Mouse (Mus musculus) lung, embryonic 15.5 days (tissue): ENCODE results near the gene Reck. TPM values are rescaled to one million over a fixed set of nuclear protein-coding genes. Genes with fewer than 3 reads are reported as not detected.
A peak's percentile ranks its signal among the peaks of the same experiment; 100 is the strongest.

Source experiments
- ATAC-seq: fragments of 200-750 bp; cut with Nextera tagmentation; 2 replicates; pipeline ENCODE4 v1.8.0; 2017; ENCODE audit warnings: moderate number of reproducible peaks, borderline replicate concordance; ENCODE audit not compliant: low FRiP score, low TSS enrichment; ENCODE audit errors: extremely low read depth
- H3K27ac ChIP-seq: fragments of 300-500 bp; sonication (generic); 2 replicates; pipeline ENCODE4 v1.5.1; 2015; ENCODE audit warnings: moderate library complexity, mild to moderate bottlenecking, inconsistent platforms
- H3K27me3 ChIP-seq: fragments of 300-500 bp; sonication (generic); 2 replicates; pipeline ENCODE4 v1.6.1; 2015; ENCODE audit warnings: inconsistent platforms
- H3K36me3 ChIP-seq: fragments of 300-500 bp; sonication (generic); 2 replicates; pipeline ENCODE4 v1.6.1; 2015; ENCODE audit warnings: inconsistent platforms
- H3K4me1 ChIP-seq: fragments of 300-500 bp; sonication (generic); 2 replicates; pipeline ENCODE4 v1.6.1; 2015; ENCODE audit warnings: inconsistent platforms
- H3K4me2 ChIP-seq: fragments of 300-500 bp; sonication (generic); 2 replicates; pipeline ENCODE4 v1.6.1; 2015; ENCODE audit warnings: inconsistent platforms, mild to moderate bottlenecking, moderate library complexity
- H3K4me3 ChIP-seq: fragments of 300-500 bp; sonication (generic); 2 replicates; pipeline ENCODE4 v1.5.1; 2015; ENCODE audit warnings: mild to moderate bottlenecking, inconsistent platforms
- H3K9ac ChIP-seq: fragments of 300-500 bp; sonication (generic); 2 replicates; pipeline ENCODE4 v1.6.1; 2015; ENCODE audit warnings: inconsistent platforms
- H3K9me3 ChIP-seq: fragments of 300-500 bp; sonication (generic); 2 replicates; pipeline ENCODE4 v1.6.1; 2016; ENCODE audit warnings: inconsistent platforms
- WGBS: fragments of 180-500 bp; shearing (Covaris S2); methylation state at CpG from one replicate; pipeline ENCODE4 v1.1.7; 2015; 5-methylcytosine and 5-hydroxymethylcytosine counted together
- polyA plus RNA-seq: library from polyadenylated mRNA; unstranded; fragments of >200 nt; fragmentation: Nextera tagmentation; extraction: Ambion mirVana; gene quantifications from 2 replicates; pipeline ENCODE4 v1.2.1, GENCODE M21; 2015

Gene Reck
- 23.0 and 23.2 TPM in 2 replicates for polyA plus RNA-seq

- ATAC-seq: peak; percentile 93
- no peaks in the 10 kb centered on the region for H3K36me3 ChIP-seq
- H3K27me3 ChIP-seq: no peaks in the 10 kb centered on the region
- H3K4me2 ChIP-seq: peak within 1 kb of the TSS; percentile 91
- H3K9ac ChIP-seq: peak within 1 kb of the TSS; percentile 75
- H3K9me3 ChIP-seq: no peaks in the 10 kb centered on the region
- H3K27ac ChIP-seq: peak within 1 kb of the TSS; percentile 48; the same call in 1 of the 2 replicates
- peak within 1 kb of the TSS; percentile 92 for H3K4me3 ChIP-seq
- under 1% methylated on average over 64 of the region's 73 CpGs for WGBS
- peaks cover 27% of the 10 kb centered on the region for H3K4me1 ChIP-seq
Observed at GRCm38 (mm10) chr4:43875160-43875918, at the start of gene Reck. Reck (plus strand) TSS chr4:43875530.

- 87% methylated on average over 4 of the region's 4 CpGs for WGBS
- ATAC-seq: no peak
- H3K9me3 ChIP-seq: no peaks in the 10 kb centered on the region
Observed at GRCm38 (mm10) chr4:43828806-43829205, 46.5 kb upstream of the Reck start.

GRCm38 (mm10) chr4:43832031-43832430 is 43.3 kb upstream of the Reck start:
- Histone ChIP-seq H3K27ac (no peak overlapping the region), H3K4me1 (no peaks in the 10 kb centered on the region), H3K9ac (no peak overlapping the region), H3K36me3 (no peaks in the 10 kb centered on the region), H3K27me3 (no peaks in the 10 kb centered on the region), H3K4me2 (no peak overlapping the region), H3K9me3 (no peaks in the 10 kb centered on the region), H3K4me3 (no peak overlapping the region)
- ATAC-seq: no peak
- WGBS: 56% methylated on average over 5 of the region's 5 CpGs

More at GRCm38 (mm10) chr4:43828806-43829205, 46.5 kb upstream of the Reck start:
- H3K27ac ChIP-seq: no peak overlapping the region
- no peaks in the 10 kb centered on the region for H3K27me3 ChIP-seq
- no peak overlapping the region for H3K4me3 ChIP-seq
- H3K9ac ChIP-seq: no peak overlapping the region
- H3K36me3 ChIP-seq: no peaks in the 10 kb centered on the region
- no peak overlapping the region for H3K4me2 ChIP-seq
- no peaks in the 10 kb centered on the region for H3K4me1 ChIP-seq

- no peak overlapping the region for H3K4me3 ChIP-seq
- H3K9me3 ChIP-seq: no peaks in the 10 kb centered on the region
- H3K27ac ChIP-seq: no peak overlapping the region
- no peaks in the 10 kb centered on the region for H3K36me3 ChIP-seq
- no peaks in the 10 kb centered on the region for H3K4me1 ChIP-seq
- H3K27me3 ChIP-seq: no peaks in the 10 kb centered on the region
- no peak overlapping the region for H3K4me2 ChIP-seq
- WGBS: 68% methylated on average over 5 of the region's 5 CpGs
- no peak overlapping the region for H3K9ac ChIP-seq
- ATAC-seq: no peak
Observed at GRCm38 (mm10) chr4:43833752-43834151, 41.6 kb upstream of the Reck start.

- WGBS: 43% methylated on average over 4 of the region's 4 CpGs
- Histone ChIP-seq H3K4me2 (no peak overlapping the region), H3K4me3 (no peak overlapping the region), H3K9me3 (no peaks in the 10 kb centered on the region), H3K27ac (no peak overlapping the region), H3K4me1 (no peaks in the 10 kb centered on the region), H3K36me3 (no peaks in the 10 kb centered on the region), H3K9ac (no peak overlapping the region), H3K27me3 (no peaks in the 10 kb centered on the region)
- no peak for ATAC-seq
Observed at GRCm38 (mm10) chr4:43834749-43835148, 40.6 kb upstream of the Reck start.

GRCm38 (mm10) chr4:43838326-43838725 is 37.0 kb upstream of the Reck start:
- no peak overlapping the region for H3K9ac ChIP-seq
- no peaks in the 10 kb centered on the region for H3K27me3 ChIP-seq
- no peak overlapping the region for H3K4me3 ChIP-seq
- H3K36me3 ChIP-seq: no peaks in the 10 kb centered on the region
- no peaks in the 10 kb centered on the region for H3K4me1 ChIP-seq
- ATAC-seq: no peak
- H3K9me3 ChIP-seq: no peaks in the 10 kb centered on the region
- WGBS: 54% methylated on average over 3 of the region's 3 CpGs
- no peak overlapping the region for H3K4me2 ChIP-seq
- H3K27ac ChIP-seq: no peak overlapping the region

GRCm38 (mm10) chr4:43840101-43840500 is 35.2 kb upstream of the Reck start, which contains the start of gene Olfr157:
Olfr157 (minus strand) TSS chr4:43840201.
- H3K36me3 ChIP-seq: no peaks in the 10 kb centered on the region
- no peak within 1 kb of the TSS for H3K4me3 ChIP-seq
- H3K9ac ChIP-seq: no peak within 1 kb of the TSS
- no peaks in the 10 kb centered on the region for H3K9me3 ChIP-seq
- no peaks in the 10 kb centered on the region for H3K27me3 ChIP-seq
- H3K4me2 ChIP-seq: no peak within 1 kb of the TSS
- H3K27ac ChIP-seq: no peak within 1 kb of the TSS
- ATAC-seq: no peak
- WGBS: 50% methylated on average over 1 of the region's 1 CpGs
- H3K4me1 ChIP-seq: no peaks in the 10 kb centered on the region

- 72% methylated on average over 6 of the region's 6 CpGs for WGBS
- Histone ChIP-seq H3K9me3 (no peaks in the 10 kb centered on the region), H3K4me1 (no peaks in the 10 kb centered on the region), H3K27ac (no peak within 1 kb of the TSS), H3K9ac (no peak within 1 kb of the TSS), H3K4me3 (no peak within 1 kb of the TSS), H3K36me3 (no peaks in the 10 kb centered on the region), H3K4me2 (no peak within 1 kb of the TSS), H3K27me3 (no peaks in the 10 kb centered on the region)
- ATAC-seq: no peak
Observed at GRCm38 (mm10) chr4:43851265-43851664, 24.1 kb upstream of the Reck start, which contains the start of gene Olfr155. Olfr155 (plus strand) TSS chr4:43851565.

- 63% methylated on average over 8 of the region's 8 CpGs for WGBS
Observed at GRCm38 (mm10) chr4:43854101-43854500, 21.2 kb upstream of the Reck start.

GRCm38 (mm10) chr4:43859886-43860285 is 15.4 kb upstream of the Reck start:
- Histone ChIP-seq H3K9ac (no peak overlapping the region), H3K27me3 (no peaks in the 10 kb centered on the region), H3K9me3 (no peaks in the 10 kb centered on the region), H3K36me3 (no peaks in the 10 kb centered on the region), H3K4me3 (no peak overlapping the region), H3K27ac (no peak overlapping the region), H3K4me1 (no peaks in the 10 kb centered on the region), H3K4me2 (no peak overlapping the region)
- WGBS: 62% methylated on average over 10 of the region's 10 CpGs
- ATAC-seq: no peak

More at GRCm38 (mm10) chr4:43854101-43854500, 21.2 kb upstream of the Reck start:
- no peaks in the 10 kb centered on the region for H3K36me3 ChIP-seq
- ATAC-seq: no peak
- no peak overlapping the region for H3K4me3 ChIP-seq
- no peak overlapping the region for H3K4me2 ChIP-seq
- H3K27me3 ChIP-seq: no peaks in the 10 kb centered on the region
- no peaks in the 10 kb centered on the region for H3K4me1 ChIP-seq
- H3K9ac ChIP-seq: no peak overlapping the region
- H3K9me3 ChIP-seq: no peaks in the 10 kb centered on the region
- no peak overlapping the region for H3K27ac ChIP-seq

- Histone ChIP-seq H3K27me3 (no peaks in the 10 kb centered on the region), H3K9me3 (no peaks in the 10 kb centered on the region), H3K27ac (no peak overlapping the region), H3K36me3 (no peaks in the 10 kb centered on the region), H3K4me3 (no peak overlapping the region), H3K4me2 (no peak overlapping the region), H3K4me1 (no peaks in the 10 kb centered on the region), H3K9ac (no peak overlapping the region)
- 13% methylated on average over 14 of the region's 14 CpGs for WGBS
- ATAC-seq: no peak; the same call in 1 of the 2 replicates
Observed at GRCm38 (mm10) chr4:43860744-43861519, 14.4 kb upstream of the Reck start.

- WGBS: 58% methylated on average over 4 of the region's 4 CpGs
Observed at GRCm38 (mm10) chr4:43863298-43863697, 12.0 kb upstream of the Reck start.

More at GRCm38 (mm10) chr4:43863298-43863697, 12.0 kb upstream of the Reck start:
- H3K4me1 ChIP-seq: no peaks in the 10 kb centered on the region
- no peak overlapping the region for H3K4me2 ChIP-seq
- no peaks in the 10 kb centered on the region for H3K9me3 ChIP-seq
- no peaks in the 10 kb centered on the region for H3K27me3 ChIP-seq
- no peak overlapping the region for H3K27ac ChIP-seq
- H3K4me3 ChIP-seq: no peak overlapping the region
- no peaks in the 10 kb centered on the region for H3K36me3 ChIP-seq
- no peak for ATAC-seq
- H3K9ac ChIP-seq: no peak overlapping the region
